Mouse (Mus musculus) limb, embryonic 11.5 days (tissue): ENCODE results near the gene Mylk. TPM values are rescaled to one million over a fixed set of nuclear protein-coding genes. Genes with fewer than 3 reads are reported as not detected.

Experiments used
- ATAC-seq: fragments of 200-750 bp; cut with Nextera tagmentation; 2 replicates; pipeline ENCODE4 v1.8.0; 2017; ENCODE audit warnings: low read depth; ENCODE audit not compliant: insufficient number of reproducible peaks, low FRiP score, low TSS enrichment
- DNase-seq: peaks from one replicate; pipeline ENCODE4 v3.0.0-alpha.2; 2015; ENCODE audit warnings: low spot score
- H3K27ac ChIP-seq: fragments of 300-500 bp; sonication (generic); replicated peaks from 2 replicates; pipeline ENCODE4 v1.5.1; 2014; ENCODE audit warnings: low read depth, mild to moderate bottlenecking, low read length
- H3K27me3 ChIP-seq: fragments of 300-500 bp; sonication (generic); 2 replicates; pipeline ENCODE4 v1.6.1; 2014; ENCODE audit warnings: mild to moderate bottlenecking, low read length, mixed read lengths; ENCODE audit not compliant: control insufficient read depth, insufficient read depth
- H3K36me3 ChIP-seq: fragments of 300-500 bp; sonication (generic); 2 replicates; pipeline ENCODE4 v1.6.1; 2014; ENCODE audit warnings: mild to moderate bottlenecking, low read length, moderate library complexity, mixed read lengths; ENCODE audit not compliant: control insufficient read depth, insufficient read depth
- H3K4me1 ChIP-seq: fragments of 300-500 bp; sonication (generic); 2 replicates; pipeline ENCODE4 v1.6.1; 2014; ENCODE audit warnings: low read length, mixed read lengths; ENCODE audit not compliant: control insufficient read depth, insufficient read depth
- H3K4me2 ChIP-seq: fragments of 300-500 bp; sonication (generic); 2 replicates; pipeline ENCODE4 v1.6.1; 2014; ENCODE audit warnings: low read depth, mild to moderate bottlenecking, moderate library complexity; ENCODE audit not compliant: severe bottlenecking
- H3K4me3 ChIP-seq: fragments of 300-500 bp; sonication (generic); 2 replicates; pipeline ENCODE4 v1.5.1; 2014; ENCODE audit warnings: low read depth, low read length
- H3K9ac ChIP-seq: fragments of 300-500 bp; sonication (generic); 2 replicates; pipeline ENCODE4 v1.6.1; 2014; ENCODE audit warnings: mild to moderate bottlenecking, low read length
- H3K9me3 ChIP-seq: fragments of 300-500 bp; sonication (generic); 2 replicates; pipeline ENCODE4 v1.6.1; 2016; ENCODE audit warnings: low read length; ENCODE audit not compliant: control insufficient read depth
- WGBS: fragments of 180-500 bp; shearing (Covaris S2); extraction: QIAGEN DNeasy Blood & Tissue Kit; methylation state at CpG from one replicate; pipeline ENCODE4 v1.1.7; 2014; 5-methylcytosine and 5-hydroxymethylcytosine counted together
- polyA plus RNA-seq: library from polyadenylated mRNA; unstranded; fragments of >200 nt; fragmentation: Nextera tagmentation; extraction: Ambion mirVana; gene quantifications from 2 replicates; pipeline ENCODE4 v1.2.1, GENCODE M21; 2014

The Mylk gene
- polyA plus RNA-seq, 1 experiment from 2014 or later = 5.4 TPM

DNA sequence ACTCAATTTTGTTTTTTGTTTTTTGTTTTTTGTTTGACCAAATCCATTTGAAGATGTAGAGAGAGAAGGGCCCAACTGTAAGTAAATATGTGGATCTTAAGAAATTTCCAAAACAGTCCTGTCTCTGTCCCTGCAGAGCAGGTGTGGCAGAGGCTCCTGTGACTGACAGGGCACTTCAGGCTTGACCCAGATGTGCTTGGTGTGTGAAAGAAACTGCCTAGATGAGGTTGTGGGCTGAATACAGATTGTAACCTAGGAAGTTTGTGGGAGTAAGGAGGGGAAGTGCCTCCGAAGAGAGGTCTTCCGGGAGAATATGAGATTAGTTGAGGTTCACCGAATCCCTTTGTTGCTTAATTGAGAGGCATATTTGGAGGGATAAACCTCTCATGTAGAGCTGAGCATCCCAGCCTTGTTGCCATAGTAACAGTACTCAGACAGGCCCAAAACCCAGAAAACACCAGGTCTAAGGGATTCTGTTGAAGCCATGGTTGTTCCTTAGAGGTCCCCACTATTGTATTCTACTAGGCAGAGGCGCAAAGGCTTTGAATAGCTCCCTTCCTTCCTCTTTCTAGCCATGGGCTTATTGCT, 27.5 kb downstream of the Mylk start:
- Histone ChIP-seq H3K4me3 (no peak overlapping the region), H3K36me3 (no peaks in the 10 kb centered on the region), H3K27ac (no peak overlapping the region), H3K9me3 (no peaks in the 10 kb centered on the region), H3K4me1 (no peaks in the 10 kb centered on the region), H3K9ac (no peak overlapping the region), H3K27me3 (no peaks in the 10 kb centered on the region), H3K4me2 (no peak overlapping the region)
- no peak for DNase-seq
- WGBS = 87% methylated on average over 4 of the region's 4 CpGs
- no peak for ATAC-seq

- DNase-seq (no peak), ATAC-seq (no peak)
- Histone ChIP-seq H3K9ac (no peak overlapping the region), H3K9me3 (no peaks in the 10 kb centered on the region), H3K36me3 (no peaks in the 10 kb centered on the region), H3K4me2 (no peak overlapping the region), H3K4me3 (no peak overlapping the region), H3K27me3 (no peaks in the 10 kb centered on the region), H3K27ac (no peak overlapping the region), H3K4me1 (no peaks in the 10 kb centered on the region)
- WGBS = 59% methylated on average over 1 of the region's 1 CpGs
Observed at GRCm38 (mm10) chr16:34782442-34782841, 37.4 kb downstream of the Mylk start.

DNA sequence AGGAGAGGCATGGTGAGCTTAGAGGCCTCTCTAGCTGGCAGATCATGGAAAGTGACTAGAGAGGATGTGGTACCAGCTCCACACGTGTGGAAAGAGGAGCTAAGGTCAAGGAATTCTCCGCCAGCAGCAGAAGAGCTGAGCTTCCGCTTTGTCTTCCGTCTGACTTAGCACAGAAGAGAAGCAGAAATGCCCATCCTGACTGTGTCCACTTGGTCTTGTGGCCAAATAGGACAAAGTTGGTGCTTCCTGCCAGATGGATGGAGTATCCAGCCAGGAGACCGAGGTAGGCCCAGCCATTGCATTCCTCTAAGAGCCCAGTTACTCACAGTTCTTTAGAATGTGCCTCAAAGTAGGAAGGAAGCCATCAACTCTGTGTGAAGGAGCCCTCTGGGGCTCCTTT, 38.5 kb downstream of the Mylk start:
- Histone ChIP-seq H3K4me3 (no peak overlapping the region), H3K9me3 (no peaks in the 10 kb centered on the region), H3K4me2 (no peak overlapping the region), H3K4me1 (no peaks in the 10 kb centered on the region), H3K9ac (no peak overlapping the region), H3K27ac (no peak overlapping the region), H3K36me3 (no peaks in the 10 kb centered on the region), H3K27me3 (no peaks in the 10 kb centered on the region)
- WGBS = 88% methylated on average over 5 of the region's 5 CpGs
- ATAC-seq (no peak), DNase-seq (no peak)

- Histone ChIP-seq H3K36me3 (no peaks in the 10 kb centered on the region), H3K27me3 (no peaks in the 10 kb centered on the region), H3K4me2 (no peak overlapping the region), H3K9ac (no peak overlapping the region), H3K9me3 (no peaks in the 10 kb centered on the region), H3K4me1 (no peaks in the 10 kb centered on the region), H3K27ac (no peak overlapping the region), H3K4me3 (no peak overlapping the region)
- ATAC-seq (no peak), DNase-seq (no peak)
- 77% methylated on average over 4 of the region's 4 CpGs for WGBS
Observed at GRCm38 (mm10) chr16:34784675-34785074, 39.7 kb downstream of the Mylk start.

DNA sequence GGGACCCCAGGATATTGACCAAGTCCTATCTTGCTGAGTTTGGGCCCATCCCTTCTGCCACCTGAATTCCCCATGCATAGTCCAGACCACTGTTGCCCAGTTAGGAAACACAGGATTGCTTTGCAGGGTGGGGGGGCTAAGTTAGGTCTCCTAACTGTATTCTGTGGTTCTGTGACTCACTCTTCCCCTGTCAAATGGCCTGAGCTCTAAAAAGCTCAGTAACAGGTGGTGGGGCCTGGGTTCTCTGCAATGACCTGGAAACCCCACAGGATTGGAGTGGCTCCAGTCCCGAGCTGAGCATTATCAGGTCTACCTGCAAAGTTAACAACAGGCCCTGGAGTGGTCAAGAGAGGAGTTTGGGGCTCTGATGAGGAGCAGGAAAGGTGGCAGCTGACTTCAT, 47.5 kb downstream of the Mylk start:
- H3K9ac ChIP-seq = no peak overlapping the region
- ATAC-seq = no peak
- DNase-seq = no peak
- H3K36me3 ChIP-seq = no peaks in the 10 kb centered on the region
- H3K27me3 ChIP-seq = no peaks in the 10 kb centered on the region
- H3K4me1 ChIP-seq = no peaks in the 10 kb centered on the region
- H3K9me3 ChIP-seq = no peaks in the 10 kb centered on the region
- no peak overlapping the region for H3K27ac ChIP-seq
- H3K4me3 ChIP-seq = no peak overlapping the region
- WGBS = 43% methylated on average over 1 of the region's 1 CpGs
- H3K4me2 ChIP-seq = no peak overlapping the region

DNA sequence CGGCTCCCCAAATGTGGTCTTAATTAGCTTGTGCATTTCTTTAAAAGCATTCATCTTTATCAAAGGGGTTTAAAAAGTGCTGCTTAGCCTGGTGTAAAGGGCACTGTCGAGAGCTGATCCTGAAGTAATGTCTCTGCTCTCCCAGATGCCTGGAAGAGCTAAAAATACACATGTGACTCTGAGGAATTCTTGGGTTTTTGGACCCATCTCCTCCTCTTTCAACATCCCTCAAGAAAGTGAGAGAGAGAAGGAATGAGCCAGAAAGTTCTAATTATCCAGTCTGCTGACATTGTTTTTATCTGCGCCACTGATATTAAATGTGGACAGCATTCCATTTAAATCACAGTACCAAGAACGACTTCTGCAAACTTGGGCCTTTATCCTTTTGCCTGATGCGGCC, 48.0 kb downstream of the Mylk start:
- Histone ChIP-seq H3K27me3 (no peaks in the 10 kb centered on the region), H3K4me1 (no peaks in the 10 kb centered on the region), H3K9me3 (no peaks in the 10 kb centered on the region), H3K27ac (no peak overlapping the region), H3K4me2 (no peak overlapping the region), H3K9ac (no peak overlapping the region), H3K36me3 (no peaks in the 10 kb centered on the region), H3K4me3 (no peak overlapping the region)
- 50% methylated on average over 5 of the region's 5 CpGs for WGBS
- ATAC-seq (no peak), DNase-seq (no peak)

DNA sequence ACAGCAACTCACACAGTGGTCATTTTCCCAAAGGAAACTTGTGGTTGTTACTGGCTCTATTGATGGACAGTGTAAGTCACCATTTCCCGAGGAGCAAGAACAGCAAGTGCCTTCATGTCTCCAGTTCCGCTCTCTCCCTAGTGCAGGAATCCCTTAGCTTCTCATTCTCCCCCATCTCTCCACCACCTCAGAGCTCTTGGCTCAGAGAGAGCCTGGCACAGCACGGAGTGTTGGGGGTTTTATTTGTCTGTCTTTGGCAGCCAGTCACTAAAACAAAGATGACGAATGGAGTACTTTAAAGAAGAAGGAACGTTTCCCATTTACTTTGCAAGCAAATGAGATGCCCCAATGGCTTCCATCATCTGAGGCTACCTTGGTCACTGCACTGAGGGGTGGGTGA, 56.2 kb downstream of the Mylk start:
- Histone ChIP-seq H3K4me2 (no peak overlapping the region), H3K36me3 (no peaks in the 10 kb centered on the region), H3K4me3 (no peak overlapping the region), H3K27ac (no peak overlapping the region), H3K27me3 (no peaks in the 10 kb centered on the region), H3K9me3 (no peaks in the 10 kb centered on the region), H3K4me1 (0 out of 2 replicates have a peak, but pooled peaks cover 2% of the 10 kb centered on the region), H3K9ac (no peak overlapping the region)
- DNase-seq (no peak), ATAC-seq (no peak)
- 84% methylated on average over 5 of the region's 5 CpGs for WGBS

DNA sequence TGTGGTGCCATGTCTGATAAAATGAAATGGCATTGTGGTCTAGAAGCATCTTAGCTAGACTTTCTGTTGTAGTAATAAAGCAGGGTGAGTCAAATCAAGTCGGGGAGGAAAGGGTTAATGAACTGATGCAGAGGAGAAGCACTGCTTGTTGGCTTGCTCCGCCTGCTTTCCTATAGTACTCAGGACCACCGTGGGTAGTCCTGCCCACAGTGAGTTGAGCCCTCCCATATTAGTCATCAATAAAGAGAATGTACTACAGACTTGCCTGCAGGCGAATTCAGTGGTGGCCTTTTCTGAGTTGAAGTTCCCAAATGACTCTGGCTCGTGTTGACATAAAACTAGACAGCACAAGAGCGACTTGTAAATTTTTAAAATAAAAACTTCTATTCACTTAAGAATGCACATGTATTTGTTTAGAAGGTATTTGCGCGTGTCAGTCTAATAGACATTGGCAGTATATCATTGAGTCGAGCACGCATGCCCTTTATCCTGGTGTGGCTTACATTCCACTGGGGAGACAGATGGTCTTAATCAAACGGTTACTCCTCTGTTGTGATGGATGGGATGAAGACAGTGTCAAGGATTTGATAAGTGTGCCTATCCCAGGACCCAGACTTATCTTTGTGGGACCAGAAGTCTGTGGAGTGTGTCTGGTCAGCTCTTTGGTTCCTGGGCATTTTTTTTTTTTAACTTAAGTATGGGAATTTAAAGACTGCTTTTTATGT, 59.4 kb downstream of the Mylk start:
- peaks cover 9% of the 10 kb centered on the region for H3K4me1 ChIP-seq
- 17% methylated on average over 11 of the region's 11 CpGs for WGBS
- H3K4me3 ChIP-seq = no peak overlapping the region
- H3K4me2 ChIP-seq = no peak overlapping the region
- no peak overlapping the region for H3K9ac ChIP-seq
- DNase-seq = peak; percentile 52
- no peaks in the 10 kb centered on the region for H3K9me3 ChIP-seq
- ATAC-seq = no peak
- H3K27me3 ChIP-seq = no peaks in the 10 kb centered on the region; the same call in 1 of the 2 replicates
- H3K27ac ChIP-seq = no peak overlapping the region
- H3K36me3 ChIP-seq = no peaks in the 10 kb centered on the region
